Mouse (Mus musculus): Measurements from ENCODE around the gene Macrod2.

Macrod2 gene

DNA sequence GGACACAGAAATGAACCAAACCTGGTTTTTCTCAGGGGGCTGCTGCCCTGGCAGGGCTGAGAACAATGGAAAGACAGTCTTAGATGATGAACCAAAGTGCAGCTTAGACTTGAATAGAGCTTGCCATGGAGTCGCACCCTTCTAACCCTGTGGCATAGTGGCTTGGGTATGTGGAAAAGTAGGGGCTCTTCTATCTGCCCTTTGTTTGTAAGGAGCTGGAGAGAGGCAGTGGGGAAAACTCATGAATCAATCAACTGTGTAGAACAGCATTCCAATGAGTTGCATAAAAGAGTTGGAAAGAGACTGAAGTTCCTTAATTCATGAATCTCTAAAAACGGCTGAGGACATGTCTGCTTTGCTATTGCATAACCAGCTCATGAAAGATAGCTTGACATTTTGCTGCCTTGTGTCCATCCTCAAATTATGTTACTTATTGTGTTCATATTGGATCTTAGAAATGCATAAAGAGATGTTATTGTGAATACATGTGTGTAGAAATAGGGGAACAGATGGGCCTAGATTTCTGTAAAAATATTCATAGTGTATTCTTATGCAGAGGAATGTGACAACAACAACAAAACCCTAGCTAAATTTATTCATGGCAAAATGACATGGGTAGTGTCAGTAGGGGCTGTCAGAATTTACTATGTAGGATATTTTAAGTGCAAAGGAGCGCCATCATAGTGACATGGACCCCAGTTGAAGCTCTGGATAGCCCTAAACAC, 197.6 kb downstream of the Macrod2 start:
- DNase-seq, result no peak

DNA sequence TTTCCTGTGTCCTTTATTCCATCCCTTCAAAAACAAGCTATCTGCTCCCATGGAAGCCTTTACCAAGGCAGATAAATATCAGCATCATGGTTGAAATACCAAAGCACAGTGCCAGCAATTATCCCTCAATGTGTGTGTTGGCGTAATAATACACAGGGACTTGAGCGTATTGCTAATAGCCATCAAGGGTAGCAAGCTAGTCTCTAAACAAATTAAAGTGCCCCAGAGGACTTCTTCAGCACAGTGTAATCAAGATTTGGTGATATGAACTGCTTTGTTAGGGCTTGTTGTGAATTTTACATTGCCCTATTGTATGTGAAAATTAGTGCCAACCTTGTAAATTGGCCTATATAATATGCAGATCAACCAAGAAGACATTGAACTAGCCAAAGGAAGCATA, 201.8 kb downstream of the Macrod2 start:
- DNase-seq, result no peak

DNA sequence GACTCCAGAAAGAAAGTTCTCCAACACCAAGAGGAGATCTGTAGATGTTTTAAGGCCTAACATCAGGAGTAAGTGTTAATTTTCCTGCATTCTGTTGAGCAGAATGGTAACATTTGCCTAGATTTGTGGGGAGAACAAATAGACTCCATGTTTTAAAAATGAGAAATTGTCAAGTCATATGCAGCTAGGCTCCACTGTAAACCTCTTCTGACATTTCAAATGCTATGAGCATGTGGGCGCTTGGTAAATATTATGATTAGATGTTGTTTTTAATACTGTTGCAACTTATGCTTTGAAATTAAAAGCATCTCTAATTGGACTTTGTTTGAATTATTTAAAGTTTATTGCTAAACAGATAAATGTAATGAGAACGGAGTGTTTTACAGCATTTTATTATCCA, 220.3 kb downstream of the Macrod2 start:
- no peak for DNase-seq

DNA sequence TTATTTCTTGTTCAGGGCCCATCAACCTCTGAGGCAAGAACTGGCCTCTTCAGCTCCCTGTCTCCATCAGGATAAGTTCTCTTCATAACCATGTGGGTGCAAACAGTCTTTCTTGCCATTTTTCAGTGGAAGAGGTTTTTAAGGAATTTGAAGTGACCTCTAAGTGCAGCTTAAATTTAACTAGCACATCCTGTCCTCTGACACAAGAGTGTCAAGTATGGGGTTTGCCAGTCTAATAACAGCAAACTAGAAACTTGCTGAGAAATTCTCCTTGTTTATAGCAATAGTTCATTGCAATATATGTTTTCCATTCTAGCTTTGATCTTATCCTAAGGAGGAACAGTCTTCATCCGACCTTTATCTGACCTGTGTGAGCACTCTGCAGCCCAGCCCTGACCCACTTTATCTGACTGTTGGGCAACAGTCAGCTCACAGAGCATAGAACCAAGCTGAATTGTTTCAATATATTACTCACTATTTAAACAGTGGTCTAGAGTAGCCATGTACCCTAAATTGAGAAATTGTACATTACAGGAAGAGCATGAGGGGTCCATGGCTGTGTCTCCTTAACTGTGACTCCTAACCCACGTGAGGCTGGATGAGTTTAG, 226.7 kb downstream of the Macrod2 start:
- no peak for DNase-seq

DNA sequence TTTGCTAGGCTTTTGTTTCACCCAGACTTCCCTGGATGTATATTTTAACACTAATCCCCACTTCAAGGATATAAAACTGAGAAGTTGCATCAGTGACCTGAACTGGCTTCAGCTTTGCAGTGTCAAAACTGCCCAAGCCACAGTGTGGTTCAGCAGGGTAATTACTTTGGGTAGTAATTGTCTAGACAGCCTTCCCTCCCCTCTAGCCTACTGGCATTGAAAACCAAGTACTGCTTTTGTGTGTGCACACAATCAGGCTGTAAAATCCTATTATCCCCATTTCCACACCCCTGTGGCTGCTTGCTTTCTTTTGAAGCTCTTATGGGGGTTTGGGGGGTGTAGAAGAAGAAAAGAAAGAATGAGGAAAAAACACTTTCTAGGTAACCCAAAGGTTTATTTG, 258.4 kb downstream of the Macrod2 start:
- DNase-seq, result no peak

DNA sequence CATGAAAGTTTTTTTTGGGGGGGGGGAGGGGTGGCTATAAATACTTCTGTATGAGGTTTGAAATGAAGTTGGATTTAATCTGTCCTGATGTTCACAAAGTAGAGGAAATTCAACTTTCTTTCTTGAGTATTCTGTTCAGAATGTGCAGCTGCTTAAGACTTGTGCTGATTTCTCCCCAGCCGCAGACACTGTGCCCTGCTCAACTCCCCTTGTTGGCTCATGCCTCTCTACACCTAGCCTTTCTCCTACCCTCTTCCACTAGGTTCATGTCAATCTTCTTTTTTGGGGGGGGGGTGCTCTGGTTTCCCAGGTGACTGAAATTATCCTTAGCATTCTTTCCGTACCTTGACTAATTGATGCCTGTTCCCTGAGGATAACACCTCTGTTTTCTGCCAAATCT, 258.9 kb downstream of the Macrod2 start:
- no peak for DNase-seq

DNA sequence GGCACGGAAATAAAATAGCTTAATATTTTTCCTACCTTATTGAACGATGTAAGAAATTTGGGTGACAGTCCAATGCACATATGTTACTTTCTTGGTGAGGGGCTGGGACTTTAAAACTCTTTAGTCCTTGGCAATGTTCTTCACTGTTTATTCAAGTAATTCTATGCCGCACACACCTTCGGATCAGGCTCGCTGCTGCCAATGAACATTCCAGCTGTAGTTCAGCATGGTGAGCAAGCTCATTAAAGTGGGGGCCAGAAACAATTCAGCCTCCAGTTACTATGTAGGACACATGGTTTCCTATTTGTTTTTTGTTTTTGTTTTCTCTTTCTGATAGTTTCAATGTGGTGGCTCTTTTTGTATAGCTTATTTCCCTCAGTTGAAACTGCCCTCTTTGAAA, 267.6 kb downstream of the Macrod2 start:
- DNase-seq, result no peak

DNA sequence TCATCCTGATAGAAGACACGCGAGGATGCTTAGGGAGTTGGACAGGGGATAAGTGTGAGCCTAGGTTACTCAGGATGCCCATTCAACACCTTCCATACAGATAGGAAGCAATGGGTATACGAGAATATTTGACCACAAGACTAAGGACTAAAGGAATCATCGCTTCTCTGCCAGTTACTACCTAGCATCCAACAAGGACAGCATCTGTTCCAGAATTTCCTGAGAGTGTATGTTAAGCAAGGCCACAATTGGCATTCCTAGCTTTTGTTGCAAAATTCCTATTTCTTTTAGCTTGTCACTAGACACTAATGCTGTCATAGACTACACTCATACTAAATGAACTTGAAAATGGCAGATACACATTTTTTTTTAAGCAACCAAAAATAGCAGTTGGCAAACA, 269.3 kb downstream of the Macrod2 start:
- DNase-seq, result no peak

DNA sequence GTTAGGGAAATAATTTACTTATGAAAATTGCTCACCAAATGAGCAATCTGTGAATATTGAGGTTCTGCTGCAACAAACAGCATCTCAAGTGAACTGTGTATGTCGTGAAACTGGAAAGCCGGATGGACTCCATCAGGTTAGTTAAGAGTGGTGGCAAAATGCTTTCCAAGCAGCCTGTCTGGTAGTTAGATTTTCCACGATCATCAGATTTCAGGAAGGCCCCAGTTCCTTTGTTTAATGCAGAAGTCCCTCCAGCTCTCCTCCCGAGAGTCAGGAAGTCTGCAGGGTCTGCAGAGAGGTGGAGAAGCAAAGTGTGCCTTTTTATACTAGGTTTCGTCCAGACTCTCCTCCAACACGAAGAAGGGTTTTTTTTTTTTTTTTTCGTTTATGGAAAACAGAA, 271.7 kb downstream of the Macrod2 start:
- no peak for DNase-seq

DNA sequence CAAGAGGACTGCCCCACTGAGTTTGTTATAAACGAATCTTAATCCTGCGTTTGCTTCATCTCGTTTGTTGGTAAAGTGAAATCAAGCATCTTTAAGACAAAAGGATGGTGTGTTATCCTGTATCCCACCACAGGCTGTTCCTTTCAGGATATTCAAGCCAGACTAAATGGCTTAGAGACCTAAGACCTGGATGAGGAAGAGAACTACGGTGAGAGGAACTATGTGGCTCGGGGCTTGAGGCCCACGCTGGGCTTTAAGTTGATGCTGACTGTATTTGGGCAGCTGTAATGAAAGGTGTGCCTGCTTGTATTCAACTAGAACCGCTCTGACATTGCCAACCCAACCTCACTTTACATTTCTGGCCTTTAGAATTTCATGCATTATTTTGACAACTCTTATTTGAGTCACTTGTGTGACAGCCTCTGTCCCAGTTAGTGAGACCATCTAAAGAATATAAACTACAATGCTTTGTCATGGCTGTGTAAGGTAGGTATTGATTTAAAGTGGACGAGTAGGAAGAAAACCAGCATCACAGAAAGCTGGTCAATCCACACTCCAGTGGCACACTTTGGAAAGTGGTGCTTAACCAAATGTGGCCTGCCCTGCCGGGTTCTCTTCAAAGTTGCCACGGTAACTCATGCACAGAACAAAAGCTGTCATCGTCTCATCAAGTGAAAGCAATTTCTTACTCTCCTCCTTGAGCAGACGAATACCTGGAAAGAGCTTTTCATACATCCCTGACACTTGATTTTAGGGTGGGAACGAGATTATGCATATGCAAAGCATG, 272.3 kb downstream of the Macrod2 start:
- DNase-seq, result no peak

DNA sequence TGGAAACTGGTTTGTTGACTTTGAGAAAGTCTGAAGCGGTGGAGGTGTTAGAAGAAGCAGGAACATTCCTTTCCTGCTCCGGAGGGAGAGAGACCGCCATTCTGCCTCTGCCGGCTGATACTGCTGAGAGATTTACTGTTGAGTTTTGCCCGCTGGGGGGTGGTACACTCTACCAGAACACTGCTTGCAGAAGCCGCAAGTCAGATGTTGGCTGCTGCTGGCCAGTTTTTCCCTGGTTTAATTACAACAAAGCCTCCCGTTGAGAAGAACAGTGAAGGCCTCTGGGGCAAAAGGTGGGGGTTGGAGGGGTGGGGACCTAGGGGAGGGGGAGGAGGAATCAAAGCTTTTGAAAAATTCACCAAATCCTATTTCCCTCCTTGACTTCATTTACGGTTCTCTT, 273.2 kb downstream of the Macrod2 start:
- DNase-seq, result no peak

DNA sequence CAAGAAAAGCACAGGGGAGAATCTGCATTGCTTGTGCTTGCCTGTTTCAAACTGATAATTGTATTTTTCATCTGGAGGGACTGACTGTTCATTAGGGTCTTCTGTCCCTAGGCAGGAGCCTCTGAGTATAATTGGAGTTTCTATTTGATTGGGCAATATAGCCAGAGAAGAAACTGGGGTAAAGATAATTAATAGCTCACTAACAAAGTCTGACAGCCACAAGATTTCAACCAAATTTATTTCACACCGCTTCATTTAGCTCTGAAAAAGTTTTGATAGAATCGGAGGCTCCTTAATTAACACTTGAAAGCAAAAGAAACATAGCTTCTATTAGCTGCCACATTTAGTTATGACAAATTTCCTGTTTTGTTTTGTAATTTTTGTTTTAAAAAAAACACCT, 274.0 kb downstream of the Macrod2 start:
- DNase-seq, result no peak

DNA sequence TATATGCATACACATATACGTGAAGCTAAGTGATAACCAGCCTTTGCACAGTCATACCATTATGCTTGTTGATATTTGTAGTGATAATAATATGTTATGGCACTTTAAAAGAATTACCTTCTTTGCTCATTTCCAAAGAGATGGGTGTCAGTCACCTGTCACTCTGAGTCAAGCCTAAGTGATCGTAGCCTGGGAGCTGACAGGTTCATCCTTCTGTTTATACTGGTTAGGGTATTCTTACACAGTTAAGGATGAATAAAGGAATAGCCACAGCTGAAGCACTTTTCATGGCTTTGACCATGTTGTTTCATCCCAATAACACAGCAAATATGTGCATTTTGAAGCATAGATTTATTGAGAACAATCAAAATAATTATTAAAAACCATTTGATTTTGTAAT, 274.7 kb downstream of the Macrod2 start:
- no peak for DNase-seq

DNA sequence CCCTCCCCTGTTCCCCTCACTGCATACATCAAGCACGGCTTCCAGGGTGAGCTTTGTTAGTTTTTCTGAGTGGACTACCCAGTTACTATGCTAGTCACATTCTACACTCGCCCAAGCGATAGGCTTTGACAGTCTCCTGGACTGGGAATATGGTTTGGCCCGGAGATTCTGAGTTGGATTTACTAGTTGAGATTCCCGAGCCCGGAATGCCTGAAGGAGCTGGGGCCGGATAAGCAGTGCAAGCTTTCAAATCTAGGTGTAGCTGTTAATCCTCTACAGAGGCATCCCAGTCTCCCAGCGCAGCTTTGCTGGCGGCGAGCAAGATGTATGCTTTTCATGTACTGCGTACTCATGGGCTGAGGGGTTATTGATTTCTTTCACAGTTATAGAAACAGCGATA, 275.3 kb downstream of the Macrod2 start:
- DNase-seq, result no peak

DNA sequence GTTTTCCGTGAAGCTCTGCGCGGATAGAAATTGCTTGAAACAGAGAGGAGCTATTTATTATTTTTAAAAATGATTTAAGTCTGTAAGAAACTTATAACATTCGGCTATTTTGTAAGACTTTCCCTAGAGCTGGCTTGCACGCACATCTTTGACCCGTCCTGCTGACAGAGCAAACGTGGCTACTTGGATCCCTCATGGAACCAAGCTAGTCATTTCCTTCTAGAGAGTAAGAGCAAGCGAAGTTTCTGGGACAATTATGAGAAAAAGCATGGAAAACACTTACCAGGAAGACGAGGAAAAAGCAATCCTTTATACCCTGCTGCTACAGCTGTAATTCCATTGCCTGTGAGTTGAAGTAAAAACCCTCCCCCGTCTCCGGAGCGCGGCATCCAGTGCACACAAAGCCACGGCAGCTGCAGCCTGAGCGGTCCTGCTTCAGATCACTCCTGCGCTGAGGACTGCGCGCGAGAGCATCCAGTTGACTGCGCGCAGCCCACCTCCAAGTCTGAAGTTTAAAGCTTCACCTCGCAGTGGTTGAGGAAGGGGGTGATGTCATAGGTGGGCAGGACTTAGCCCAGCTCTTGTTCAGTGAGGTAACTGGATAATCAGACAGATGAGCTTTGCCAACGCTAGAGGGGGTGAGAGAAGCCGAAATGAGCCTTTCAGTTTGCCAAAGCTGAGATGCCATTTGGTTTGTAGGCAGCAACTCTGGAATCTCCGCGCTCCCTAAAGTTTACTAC, 276.0 kb downstream of the Macrod2 start, which contains the start of gene Flrt3:
Gene Flrt3, minus strand, starts transcription at position 507 of the 740 bp plus-strand sequence.
- DNase-seq, result peak; percentile 26 to 44

DNA sequence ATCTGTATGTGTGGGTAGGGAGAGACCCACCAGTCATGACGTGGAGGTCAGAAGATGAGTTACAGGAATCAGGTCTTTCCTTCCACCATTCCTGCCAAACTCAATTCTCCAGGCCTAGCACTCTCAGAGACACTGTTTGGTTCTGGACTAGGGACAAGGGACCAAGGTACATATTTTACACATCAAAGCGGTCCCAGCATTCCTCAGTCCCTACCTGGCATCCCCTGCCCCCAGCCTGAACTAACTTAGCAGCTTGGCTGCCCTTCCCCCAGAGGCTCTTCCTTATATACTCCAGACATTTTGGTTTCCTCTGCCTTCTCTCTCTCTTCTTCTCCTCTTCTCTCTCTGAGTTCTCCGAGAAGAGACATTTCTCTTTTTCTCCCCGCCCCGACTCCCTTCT, 278.4 kb downstream of the Macrod2 start:
- DNase-seq, result no peak

DNA sequence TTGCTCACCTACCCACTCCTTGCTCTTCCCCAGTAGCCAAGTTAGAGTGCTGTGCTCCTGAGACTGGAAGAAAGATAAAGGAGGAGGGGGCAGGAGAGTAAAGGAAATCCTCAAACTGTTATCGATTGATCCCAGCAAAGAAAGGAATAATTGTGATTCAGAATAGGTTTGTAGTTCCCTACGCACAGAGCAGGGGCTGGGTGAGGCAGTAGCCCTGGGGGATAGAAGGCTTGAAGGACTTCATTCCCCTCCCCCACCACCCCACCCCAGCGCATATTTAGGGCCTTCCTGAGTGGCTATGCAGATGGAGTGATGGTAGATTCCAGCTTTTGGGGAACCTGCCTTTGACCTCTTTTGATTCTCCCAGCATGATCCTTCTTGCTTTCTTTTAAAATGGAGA, 281.6 kb downstream of the Macrod2 start:
- DNase-seq, result no peak

DNA sequence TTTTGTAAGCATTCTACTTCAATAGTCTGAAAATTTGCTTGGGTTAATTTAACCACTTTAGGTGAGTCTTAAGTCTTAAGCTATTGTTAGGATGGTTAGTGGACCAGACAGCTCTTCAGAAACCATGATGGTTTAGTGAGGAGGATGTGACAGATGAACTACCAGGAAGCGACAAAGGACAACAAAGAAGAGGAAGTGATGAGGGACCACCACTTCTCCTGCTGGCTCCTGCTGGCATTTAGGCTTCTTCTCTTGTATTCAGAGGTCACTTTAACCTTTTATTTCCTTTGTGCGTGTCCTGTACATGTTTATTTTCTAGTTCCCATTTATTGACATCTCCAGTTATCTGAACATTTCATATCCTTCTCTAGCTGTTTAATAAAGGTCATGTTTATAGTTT, 295.8 kb downstream of the Macrod2 start:
- no peak for DNase-seq

DNA sequence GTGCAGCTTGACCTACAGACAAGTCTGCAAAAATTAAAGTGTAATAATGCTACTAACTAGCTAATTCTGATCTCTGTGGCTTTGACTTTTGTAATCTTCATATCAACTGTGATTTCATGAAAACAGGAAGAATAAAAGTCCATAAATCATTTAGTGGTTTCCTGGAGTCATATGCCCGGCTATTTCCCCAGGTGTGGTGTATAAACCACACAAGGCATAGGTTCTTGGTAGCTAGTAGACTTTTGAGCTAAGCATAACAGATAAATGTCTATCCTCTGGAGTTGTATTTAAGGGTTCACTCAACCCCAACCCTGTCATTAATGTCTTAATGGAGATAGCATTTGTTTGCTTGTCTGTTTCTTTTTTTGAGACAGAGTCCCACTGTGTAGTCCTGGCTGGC, 296.3 kb downstream of the Macrod2 start:
- DNase-seq, result no peak

DNA sequence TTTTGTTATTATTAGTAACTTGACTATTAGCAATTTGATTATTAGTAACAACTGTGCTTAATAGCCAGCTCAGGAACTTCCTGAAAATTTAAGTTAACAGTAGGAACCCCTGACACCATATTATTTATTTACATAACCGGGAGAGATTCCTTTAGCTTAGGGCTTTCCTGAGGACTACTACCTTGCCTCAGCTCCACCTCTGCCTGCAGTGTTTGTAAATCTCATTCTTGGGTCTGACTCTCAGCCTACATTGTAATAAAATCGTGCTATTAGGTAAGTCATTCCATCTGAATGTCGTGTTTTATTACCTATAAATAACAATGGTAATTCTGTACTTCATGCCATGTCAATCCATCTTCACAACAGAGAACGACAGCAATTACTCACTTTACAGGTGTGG, 297.4 kb downstream of the Macrod2 start:
- DNase-seq, result no peak

DNA sequence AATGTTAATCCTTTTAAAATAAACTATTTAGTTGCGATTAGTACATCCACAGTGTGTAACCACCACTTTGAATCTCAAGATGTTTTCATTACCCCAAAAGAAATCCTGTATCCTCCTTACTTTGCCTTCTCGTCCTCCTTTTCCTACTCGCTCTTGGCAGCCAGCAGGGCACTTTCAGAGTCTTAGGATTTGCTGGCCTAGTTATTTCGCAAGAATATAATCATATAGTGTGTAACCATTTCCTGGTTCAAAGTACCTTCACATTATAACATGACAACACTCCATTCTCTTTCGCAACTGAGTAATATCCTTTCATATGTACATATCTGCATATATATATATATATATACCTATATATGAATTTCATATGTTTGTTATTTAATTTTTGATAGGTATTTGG, 298.7 kb downstream of the Macrod2 start:
- no peak for DNase-seq

DNA sequence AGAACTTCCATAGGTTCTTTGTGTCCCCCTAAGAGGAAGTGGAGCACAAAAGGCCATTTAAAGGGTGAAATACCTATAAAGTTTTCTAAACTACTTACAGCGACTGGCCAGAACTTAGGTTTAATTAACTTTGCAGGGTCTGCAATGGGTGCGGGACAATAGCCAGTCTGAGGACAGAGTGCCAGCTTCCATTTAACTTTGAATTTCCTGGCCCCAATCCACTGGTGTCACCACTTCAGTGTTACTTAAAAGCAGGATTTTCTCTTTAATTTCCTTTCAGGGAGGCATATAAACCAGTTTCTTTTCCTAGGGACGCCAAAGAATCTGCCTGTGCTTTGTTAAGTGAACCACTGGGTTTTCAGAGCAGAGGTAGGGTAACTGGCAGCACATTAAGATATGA, 303.5 kb downstream of the Macrod2 start:
- no peak for DNase-seq

DNA sequence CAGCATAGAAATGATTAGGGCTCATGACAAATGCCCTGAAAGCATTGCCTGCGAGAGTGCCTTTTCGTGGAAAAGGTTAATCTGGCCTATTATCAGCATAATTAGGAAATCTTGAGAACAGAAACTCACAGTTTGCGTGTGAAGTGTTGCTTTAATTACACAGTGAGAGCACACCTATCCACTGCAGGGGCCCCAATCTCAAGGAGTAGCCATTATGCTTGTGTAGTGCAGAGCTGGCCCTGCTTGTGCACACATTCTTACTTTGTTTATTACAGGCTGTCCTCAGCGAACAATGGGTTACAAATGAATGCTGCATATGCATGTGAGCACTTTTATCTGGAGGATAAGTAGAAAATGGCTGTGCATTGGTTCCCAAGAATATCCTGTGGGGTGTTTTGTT, 308.3 kb downstream of the Macrod2 start:
- DNase-seq, result no peak
